Mouse (Mus musculus) small intestine, adult 2 months (tissue): ENCODE data around the gene Cdhr3.

Source experiments
- CTCF ChIP-seq: fragments of 200-500 bp; IDR thresholded peaks from 2 replicates; pipeline ENCODE4 v1.5.1; 2012; ENCODE audit warnings: low read depth, mild to moderate bottlenecking, control low read depth, inconsistent platforms, low read length, moderate library complexity, mixed read lengths; ENCODE audit not compliant: insufficient replicate concordance, insufficient read length; ENCODE audit errors: extremely low read depth
- POLR2A ChIP-seq: fragments of 200-500 bp; IDR thresholded peaks from 2 replicates; pipeline ENCODE4 v1.6.1; 2012; ENCODE audit warnings: low read depth, mild to moderate bottlenecking, control low read depth, inconsistent platforms, low read length, moderate library complexity

DNA sequence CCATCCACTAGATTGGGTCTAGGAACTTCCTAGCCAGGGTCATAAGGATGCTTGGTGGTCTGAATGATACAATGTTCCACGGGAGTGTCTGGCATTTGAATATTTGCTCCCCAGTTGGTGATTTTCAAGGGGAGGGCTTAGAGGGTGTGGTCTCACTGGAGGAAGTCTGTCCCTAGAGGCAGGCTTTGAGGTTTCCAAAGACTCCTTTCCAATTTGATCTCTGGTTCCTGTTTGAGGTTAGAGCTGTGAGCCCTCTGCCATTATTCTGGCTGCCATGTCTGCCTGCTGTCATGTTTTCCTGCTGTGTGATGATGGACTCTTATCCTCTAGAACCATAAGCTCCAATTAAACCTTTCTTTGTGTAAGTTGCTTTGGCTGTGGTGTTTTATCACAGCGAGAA lies 29.4 kb downstream of the Cdhr3 start:
- no peak for TF ChIP-seq CTCF
- TF ChIP-seq POLR2A, result no peak
